Mouse (Mus musculus) bone marrow, adult 2 months (tissue): ENCODE results near the gene Dedd.

Source experiments
- CTCF ChIP-seq: fragments of 200-500 bp; IDR thresholded peaks from 2 replicates; pipeline ENCODE4 v1.5.1; 2011; ENCODE audit warnings: low read length, control low read depth; ENCODE audit not compliant: control insufficient read depth, insufficient read depth
- POLR2A ChIP-seq: fragments of 200-500 bp; IDR thresholded peaks from 2 replicates; pipeline ENCODE4 v1.6.1; 2011; ENCODE audit warnings: low read depth, mild to moderate bottlenecking, control low read depth, low read length, borderline replicate concordance; ENCODE audit not compliant: control insufficient read depth

DNA sequence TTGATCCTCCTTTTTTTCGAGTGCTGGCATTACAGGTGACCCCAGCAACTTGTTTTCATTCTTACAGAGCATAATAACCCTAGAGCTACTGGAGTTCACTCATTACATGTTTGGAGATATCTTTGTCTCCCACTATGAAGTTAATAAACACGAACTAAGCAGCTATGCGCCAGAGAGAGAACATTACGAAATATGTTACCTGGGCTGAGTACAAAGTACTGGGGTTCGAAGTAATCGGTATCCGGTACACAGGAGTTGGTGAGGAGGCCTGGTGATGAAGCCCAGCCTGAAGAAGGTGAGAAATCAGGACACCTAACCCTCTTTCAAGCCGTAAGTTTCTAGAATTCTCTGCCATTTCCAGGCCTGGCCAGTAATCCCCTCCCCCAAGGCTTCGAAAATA, 15.8 kb downstream of the Dedd start:
- TF ChIP-seq CTCF = no peak
- TF ChIP-seq POLR2A = no peak
